Mouse (Mus musculus) c-Kit-negative CD71-positive TER-119-positive erythroid progenitor cells, embryonic 14.5 days (primary cell): ENCODE measurements around the gene Eqtn.

ENCODE experiments used
- DNase-seq: peaks from one replicate; pipeline ENCODE4 v3.0.0-alpha.2; 2013; ENCODE audit warnings: low read depth, low spot score

Gene Eqtn

DNA sequence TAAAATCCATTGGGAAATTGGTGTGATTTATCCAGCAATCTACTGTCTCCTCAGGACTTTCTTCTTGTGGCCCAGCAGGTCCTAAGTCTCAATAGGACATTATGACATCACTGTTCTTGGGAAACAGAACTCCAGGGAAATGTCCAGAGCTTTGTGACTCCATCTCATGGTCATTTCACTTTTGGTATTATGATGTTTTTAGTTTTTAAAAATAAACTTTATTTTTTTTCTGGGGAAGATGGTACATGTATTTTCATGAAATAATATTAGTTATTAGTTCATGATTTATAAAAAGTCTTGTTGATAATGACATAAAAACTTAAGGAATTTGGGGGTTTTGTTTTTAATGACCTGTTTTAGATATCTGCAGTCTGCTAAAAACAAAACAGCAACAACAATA, at the start of gene Eqtn:
Eqtn (minus strand) TSS at position 101 of the 400 bp plus-strand sequence.
- no peak for DNase-seq

DNA sequence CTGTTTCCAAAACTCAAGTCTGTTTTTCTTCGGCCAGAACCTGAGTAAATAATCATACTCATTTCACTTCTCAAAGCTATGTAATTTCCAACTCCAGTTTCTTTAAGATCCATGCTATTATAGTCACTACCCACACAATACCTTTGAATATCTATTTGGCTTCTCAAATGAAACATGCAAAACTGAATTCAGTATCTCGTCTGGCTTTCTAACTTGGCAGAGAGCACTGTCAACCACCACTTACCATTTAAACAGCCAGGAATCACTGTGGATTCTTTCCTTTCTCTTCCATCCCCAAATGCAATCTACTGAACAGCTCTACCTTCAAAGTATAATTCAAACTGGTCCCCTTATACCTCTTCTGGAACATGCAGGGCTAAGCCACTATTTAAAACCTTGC, 44.7 kb upstream of the Eqtn start:
- no peak for DNase-seq

DNA sequence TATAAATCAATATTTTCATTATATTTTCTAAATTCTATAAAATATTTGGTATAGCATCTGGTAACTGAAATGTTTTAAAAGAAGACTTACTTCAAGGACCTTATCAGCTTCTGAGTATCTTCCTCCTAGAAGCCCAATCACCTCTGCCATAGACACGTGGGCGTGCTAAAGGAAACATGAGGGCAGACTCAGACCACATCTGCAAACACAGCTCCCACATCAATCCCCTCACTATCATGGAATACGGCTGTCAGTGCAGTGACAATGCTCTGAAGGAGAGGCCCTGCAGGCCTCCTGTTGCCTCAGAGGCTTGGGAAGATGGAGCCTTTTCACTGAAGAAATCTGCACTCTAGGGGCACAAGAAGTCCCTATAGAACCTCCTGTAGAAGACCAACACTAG, 24.1 kb upstream of the Eqtn start:
- DNase-seq: no peak

DNA sequence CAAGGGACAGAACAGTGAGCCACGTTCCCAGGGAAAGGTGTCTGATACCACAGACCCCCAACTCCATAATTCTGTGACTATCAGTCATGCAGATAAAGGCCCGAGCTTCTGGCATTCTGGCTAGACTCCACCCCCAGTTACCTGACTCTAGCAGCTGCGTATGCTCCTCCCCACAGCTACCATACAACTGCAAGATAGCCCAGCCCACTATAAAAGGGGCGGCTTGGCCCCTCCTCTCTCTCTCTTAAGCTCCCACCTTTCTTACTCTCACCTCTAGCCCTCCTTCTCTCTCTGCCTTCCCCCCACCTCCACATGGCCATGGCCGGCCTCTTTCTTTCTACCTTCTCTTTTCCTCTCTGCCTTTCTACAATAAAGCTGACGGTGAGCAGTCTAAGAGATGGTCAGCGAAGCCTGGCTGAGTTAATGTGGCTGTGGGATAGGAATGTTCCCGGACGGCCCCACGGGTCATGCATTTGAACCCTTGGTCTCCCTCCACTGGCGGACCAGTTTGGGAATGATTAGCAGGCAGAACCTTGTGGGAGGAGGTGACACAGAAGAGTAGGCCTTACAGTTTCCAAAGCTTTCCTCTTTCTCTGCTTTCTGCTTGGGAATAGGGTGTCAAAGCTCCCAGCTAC, 12.7 kb upstream of the Eqtn start:
- DNase-seq: no peak

DNA sequence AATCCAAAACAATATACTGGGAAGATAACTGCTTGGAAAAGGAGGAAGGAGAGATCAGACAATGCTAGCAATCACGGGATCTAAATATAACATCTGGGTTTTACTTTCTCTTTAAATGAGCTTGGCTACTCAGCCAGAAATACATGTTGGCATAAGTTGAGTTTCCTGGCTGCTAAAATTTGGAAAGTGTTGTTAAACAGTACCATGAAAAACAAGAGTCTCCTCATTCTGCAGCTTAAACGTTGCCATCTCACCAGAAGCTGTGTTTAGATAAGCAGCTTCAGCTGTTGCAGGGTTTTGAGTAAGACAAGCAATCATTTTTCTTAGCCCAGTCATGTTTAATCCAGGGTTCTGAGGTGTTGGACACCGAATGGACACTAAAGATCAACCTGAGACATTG, 26.9 kb downstream of the Eqtn start:
- DNase-seq: no peak

DNA sequence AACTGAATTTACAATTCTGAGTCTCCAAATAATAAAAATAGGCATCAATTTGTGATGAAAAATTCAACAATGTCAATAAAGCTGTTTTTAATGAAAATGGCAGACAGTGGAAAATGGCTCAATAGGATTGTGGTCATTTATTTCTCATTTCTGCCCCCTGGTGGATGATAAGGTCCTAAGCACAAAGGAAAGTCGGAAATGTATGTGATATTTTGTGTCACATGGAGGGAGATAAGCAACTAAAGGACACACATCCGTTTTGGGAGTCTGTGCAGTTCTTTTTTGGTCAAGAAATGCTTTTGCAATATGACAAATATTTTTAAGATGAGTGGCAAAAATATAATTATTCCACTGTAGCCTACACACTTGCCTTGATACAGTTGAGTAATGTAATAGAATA, 27.9 kb downstream of the Eqtn start:
- DNase-seq: no peak
